Mouse (Mus musculus) frontal cortex, adult 2 months (tissue): ENCODE data around the gene Arhgap1. TPM values are rescaled to one million over a fixed set of nuclear protein-coding genes. Genes with fewer than 3 reads are reported as not detected.
"Not testable (repeated sequence)": the region's sequence is repeated elsewhere in the genome, so short reads cannot be mapped to it uniquely, and the experiment has no call there.

Experiments used
- DNase-seq, 2 experiments: peaks; one replicate each; pipeline ENCODE4 v3.0.0; 2022; ENCODE audit warnings: low spot score in 1 of 2; ENCODE audit errors: extremely low spot score in 1 of 2
- polyA plus RNA-seq: library from polyadenylated mRNA; depleted of rRNA; stranded (reverse); fragments of >200 nt; gene quantifications from 2 replicates; pipeline ENCODE4 v1.2.3, GENCODE M21; 2012; rRNA removed

The Arhgap1 gene
- polyA plus RNA-seq, result 71.1 and 73.6 TPM in 2 replicates

DNA sequence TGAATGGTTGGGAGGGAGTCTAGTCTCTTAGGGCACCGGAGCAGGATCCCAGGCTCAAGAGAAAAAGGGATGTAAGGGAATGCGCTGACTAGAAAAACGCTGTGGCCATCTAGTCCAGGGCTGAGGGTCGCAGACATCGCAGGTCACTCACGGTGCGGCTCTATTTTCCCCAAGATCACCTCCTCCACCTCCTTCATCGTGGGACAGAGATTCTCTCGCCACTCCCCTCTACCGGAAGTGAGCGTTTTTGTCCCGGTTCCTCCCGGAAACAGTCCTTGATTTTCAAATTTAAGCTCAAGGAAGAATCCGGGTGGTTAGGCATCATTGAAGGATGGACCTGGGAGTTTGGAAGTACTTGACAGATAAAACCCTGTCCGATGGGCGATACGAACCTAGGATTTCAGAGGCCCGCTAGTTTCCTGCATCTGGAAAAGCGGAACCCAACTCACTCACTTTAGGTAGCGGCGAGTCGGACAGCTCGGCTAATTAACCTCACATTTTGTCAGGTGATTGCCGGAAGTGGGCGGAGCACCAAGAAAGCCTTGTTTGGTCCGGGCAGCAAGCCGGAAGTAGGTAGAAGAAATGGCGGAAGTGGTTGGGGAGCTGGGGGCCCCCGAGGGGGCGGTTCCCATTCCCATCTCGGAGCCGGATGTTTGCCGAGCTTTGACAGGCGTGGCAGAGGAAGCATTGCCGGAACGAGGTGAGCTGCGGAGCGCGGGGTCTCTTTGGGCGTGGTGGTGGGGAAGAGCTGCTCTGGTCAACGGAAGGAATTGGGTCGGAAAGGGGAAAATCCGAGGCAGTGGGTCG is at the start of gene Arhgap1, which contains the start of gene Zfp408:
Gene Arhgap1, plus strand, starts transcription at position 308 of the 807 bp plus-strand sequence.
Gene Zfp408, minus strand, starts transcription at position 239 of the 807 bp plus-strand sequence.
- peak; percentile 96 to 98 for DNase-seq

DNA sequence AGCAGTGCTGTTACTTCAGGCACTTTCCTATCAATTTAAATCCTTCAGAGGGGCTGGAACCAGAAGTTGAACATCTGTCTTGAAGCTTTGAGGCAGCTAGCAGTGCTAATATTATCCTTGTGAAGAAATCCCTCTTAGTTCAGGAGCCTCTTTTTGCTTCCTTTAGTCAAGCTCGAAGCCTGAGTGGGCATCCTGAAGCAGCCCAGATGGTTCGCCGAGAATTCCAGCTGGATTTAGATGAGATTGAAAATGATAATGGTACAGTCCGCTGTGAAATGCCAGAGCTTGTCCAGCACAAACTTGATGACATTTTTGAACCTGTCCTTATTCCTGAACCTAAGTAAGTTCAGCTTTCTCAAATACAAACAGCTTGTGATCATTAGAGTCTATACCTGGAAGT is 49.2 kb upstream of the Arhgap1 start:
- DNase-seq, result peak; percentile 30 to 49

DNA sequence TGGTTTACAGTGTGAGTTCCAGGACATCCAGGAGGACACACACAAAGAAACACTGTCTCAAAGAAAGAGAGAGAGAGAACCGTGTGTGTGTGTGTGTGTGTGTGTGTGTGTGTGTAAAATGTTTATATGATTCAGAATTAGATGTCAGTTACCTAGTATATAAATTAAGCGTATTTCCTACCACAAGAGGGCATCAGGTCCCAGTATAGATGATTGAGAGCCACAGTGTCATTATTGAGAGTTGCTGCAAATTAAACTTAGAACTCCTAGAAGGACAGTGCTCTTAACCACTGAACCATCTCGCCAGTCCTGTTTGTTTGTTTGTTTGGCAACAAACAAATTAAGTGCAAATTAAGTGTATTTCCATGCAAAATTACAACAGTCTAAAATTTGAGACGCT is 47.3 kb upstream of the Arhgap1 start:
- DNase-seq, result peak in 1 of 2 experiments; percentile 10

DNA sequence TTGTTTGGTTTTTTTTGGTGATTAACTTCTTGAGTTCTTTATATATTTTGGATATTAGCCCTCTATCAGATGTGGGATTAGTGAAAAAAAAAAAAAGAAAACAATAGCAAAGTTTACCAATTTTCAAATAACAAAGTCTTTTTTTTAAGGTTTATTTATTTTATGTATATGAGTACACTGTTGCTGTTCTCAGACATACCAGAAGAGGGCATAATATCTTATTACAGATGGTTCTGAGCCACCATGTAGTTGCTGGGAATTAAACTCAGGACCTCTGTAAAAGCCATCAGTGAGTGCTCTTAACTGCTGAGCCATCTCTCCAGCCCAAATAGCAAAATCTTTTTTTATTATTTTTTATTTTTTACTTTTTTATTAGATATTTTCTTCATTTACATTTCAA is 40.3 kb upstream of the Arhgap1 start:
- not testable (repeated sequence) for DNase-seq

DNA sequence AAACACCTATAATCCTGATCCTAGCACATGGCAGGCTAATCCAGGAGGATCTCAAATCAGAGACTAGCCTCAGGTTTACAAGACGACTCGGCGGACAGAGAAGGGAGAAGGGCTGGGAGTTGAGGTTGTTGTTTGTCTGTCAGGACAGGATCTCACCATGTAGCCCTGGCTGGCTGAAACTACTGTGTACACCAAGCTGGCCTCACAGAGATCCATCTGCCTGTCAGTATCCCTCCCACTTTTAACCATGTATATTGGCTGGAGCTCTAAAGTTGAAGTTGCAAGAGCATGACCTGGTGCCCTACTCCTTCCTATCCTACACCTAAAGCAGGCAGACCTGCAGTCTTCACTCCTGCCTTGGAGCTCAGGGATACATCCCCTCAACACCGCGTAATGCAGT is 27.3 kb upstream of the Arhgap1 start:
- DNase-seq, result no peak

DNA sequence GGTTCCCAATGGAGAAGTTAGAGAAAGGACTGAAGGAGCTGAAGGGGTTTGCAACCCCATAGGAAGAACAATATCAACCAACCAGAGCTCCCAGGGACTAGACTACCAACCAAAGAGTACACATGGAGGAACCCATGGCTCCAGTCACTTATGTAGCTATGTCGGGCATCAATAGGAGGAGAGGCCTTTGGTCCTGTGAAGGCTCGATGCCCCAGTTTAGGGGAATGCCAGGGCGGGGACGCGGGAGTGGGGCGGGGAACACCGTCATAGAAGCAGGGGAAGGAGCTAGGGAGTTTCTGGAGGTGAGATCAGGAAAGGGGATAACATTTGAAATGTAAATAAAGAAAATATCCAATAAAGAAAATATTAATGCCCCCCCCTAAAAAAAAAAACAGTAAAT is 26.3 kb upstream of the Arhgap1 start:
- DNase-seq, result not testable (repeated sequence)

DNA sequence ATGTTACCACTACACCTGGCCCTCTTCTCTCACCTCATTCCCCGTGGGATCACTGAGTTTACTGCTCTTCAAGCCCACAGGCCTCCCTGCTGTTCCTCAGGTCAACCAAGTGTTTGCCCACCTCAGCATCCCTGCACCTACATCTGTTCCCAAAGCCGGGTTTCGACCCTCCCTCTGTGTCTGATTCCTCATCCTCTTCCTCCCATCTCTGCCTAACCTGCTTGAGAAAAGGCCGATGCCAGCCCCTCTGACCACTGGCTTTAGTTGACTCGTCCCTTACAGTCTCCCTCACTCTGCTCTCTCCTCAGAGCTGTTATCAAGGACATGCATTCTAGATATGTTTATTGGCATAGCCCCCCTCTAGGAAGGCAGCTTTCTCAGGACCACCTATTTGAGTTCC is 22.2 kb upstream of the Arhgap1 start:
- DNase-seq, result no peak

DNA sequence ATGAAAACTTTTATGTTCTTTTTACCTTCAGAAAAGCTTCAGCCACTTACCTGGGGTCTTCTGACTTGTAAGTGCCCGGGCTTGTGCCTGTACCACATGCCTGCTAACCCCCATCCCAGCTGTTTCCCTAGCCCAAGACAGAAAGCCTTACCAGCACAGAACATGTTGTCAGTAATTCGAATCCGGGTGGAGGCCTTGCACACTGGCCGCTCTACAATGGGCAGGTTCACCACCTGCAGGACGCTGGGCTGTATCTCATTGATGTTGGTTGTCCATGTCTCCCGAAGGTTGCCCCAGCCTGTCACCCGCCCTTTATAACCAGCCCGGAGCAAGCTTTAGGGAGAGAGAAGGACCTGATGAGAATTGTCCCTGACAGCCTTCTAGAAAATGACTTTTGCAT is 21.5 kb upstream of the Arhgap1 start:
- no peak for DNase-seq

DNA sequence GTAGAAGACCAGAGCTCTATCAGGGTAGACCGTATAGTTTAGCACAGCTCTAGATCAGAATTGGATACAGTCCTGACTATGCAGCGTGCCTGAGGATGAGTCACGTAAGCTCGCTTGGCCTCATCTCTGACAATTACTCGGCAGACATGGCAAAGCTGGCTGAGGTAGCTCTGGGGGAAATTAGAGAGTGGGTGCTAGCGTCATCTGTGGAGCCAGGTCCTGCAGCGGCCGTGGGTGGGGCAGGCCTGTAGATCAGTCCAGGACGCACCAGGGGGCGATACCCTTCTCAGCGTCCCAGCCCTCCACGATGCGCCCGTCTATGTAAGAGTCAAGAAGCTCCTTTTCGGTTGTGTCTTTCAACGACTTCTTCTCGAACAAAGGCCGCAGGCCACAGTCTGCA is 20.0 kb upstream of the Arhgap1 start:
- DNase-seq, result peak in 1 of 2 experiments; percentile 67

DNA sequence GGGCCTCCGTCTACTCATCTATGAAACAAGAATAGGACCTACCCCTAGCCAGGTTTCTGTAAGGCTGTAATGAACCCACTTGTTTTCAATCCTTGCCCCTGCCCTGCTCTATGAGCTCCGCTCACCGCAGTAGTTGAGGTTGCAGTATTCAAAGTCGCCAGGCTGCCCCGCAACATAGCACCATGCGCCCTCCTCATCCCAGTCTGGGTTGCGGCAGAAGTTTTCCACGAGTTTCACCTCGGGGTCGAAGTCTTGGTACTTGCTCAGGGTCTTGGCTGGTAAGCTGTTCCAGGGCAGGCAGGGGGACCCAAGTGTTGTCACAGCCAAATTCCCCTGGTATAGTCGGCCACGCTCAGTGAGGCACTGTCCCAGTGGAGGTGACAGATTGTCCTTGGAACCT is 19.3 kb upstream of the Arhgap1 start:
- DNase-seq, result no peak

DNA sequence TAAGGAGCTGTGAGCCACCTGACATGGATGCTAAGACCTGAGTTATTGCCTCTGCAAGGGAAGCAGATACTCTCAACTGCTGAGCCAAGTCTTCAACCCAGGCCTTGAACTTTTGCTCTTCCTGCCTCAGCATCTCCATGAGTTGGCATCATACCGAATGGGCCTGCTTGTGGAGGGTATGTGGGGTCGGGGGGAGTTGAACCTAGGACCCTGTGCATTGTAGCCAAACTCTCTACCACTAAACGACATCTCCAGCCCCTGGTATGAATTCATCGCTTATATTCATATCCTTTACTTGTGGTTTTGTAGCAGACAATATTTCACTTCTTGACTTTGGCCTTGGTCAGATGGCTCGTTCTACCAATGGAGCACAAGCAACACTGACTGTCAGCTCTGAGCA is 17.8 kb upstream of the Arhgap1 start:
- DNase-seq, result no peak

DNA sequence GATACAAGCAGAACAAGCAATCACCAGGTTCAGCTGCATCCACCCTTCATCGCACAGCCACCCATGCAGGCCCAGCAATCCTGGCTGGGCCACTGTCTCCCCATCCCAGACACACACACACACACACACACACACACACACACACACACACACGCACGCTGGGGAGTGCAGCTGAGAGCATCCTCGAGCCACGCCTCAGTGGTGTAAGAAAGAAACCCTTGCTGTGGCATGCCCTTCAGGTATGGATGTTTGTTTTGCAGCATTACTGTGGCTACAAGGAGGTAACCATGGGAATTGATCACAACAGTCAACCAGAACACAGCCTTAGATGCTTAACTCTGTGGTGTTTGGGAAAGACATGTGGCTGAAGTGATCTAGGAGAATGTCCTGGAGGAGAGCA is 17.3 kb upstream of the Arhgap1 start:
- DNase-seq, result no peak

DNA sequence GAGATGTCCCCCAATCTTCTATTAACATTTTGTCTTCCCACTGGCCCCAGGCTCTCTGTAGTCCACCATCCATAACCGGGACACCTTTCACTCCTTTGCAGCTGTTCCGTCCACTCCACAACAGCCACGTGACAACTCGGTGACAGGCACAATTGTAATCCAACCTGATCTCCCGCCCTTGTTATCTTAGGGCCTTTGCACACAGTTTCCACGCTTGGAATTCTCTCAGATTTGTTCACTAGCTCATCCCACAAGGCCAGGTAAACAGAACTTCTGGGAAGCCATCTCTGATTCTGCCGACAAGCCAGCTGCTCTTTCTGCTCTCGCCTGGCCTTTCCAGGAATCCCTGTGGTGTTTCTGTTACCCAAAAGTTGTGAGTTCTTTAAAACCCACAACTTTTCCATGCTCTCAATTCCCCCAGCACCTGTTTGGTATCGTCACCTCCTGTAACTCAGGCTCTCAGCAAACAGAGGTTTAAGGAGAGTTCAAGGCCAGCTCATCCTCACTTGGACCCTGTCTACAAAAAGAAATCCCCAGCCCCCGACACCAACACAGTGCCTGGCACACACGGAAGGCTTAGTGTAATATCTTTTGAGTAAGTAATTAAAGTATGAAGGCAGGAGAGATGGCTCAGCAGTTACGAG is 16.2 kb upstream of the Arhgap1 start:
- no peak for DNase-seq

DNA sequence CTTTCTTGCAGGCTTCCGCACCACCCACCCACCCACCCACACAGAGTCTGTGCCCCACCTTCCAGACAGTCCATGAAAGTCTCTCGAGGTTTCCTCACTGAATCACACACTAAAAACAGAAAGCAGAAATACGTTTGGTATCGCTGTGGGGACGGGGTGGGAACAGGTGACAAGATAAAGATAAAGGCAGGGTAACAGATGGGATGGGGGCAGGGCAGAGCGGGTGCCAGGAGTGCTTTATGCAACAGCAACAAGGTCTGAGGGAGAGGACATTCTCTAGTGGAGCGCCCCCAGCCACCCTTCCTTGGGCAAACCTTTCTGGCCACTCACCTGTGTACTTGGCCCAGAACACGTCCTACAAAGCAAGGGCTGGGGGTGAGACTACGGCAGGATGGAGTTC is 14.8 kb upstream of the Arhgap1 start:
- peak in 1 of 2 experiments; percentile 48 for DNase-seq

DNA sequence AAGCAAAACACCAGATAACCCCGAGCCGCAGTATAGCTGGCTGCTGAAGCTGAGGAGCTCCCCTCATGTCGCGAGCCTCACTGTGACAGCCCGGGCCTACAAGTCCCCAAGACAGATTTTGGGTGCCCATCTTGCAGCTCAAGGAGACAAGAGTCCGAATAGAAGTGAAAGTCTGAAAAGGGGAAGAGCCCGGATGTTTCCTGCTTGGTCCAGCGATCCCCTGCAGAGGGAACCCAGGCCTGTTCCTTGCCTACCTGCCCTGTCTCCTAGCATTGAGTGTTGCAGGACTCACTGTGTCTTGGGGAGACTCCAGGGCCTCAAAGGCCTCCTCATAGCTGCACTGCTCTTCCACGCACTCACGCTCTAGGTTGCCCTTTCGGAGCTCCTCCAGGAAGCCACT is 14.2 kb upstream of the Arhgap1 start:
- no peak for DNase-seq

DNA sequence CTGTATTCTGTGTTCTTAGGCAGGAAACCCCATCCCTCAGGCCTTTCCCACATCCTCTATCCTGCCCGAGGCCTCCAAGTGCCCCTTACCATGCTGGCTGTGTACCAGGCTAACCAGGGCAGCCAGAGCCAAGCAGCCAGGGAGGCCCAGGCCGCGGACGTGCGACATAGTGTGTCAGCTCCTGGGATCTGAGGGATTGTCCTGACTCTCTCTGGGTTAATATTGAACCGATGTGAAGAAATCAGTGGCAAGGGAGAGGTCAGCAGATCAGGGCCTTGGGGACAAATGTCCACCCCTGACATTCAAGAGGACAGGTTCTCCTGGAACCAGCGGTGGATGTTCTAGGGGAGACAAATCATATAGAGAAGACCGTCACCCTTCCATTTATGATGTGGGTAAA is 13.4 kb upstream of the Arhgap1 start, which contains the start of gene F2:
Gene F2, minus strand, starts transcription at position 186 of the 400 bp plus-strand sequence.
- DNase-seq, result no peak

DNA sequence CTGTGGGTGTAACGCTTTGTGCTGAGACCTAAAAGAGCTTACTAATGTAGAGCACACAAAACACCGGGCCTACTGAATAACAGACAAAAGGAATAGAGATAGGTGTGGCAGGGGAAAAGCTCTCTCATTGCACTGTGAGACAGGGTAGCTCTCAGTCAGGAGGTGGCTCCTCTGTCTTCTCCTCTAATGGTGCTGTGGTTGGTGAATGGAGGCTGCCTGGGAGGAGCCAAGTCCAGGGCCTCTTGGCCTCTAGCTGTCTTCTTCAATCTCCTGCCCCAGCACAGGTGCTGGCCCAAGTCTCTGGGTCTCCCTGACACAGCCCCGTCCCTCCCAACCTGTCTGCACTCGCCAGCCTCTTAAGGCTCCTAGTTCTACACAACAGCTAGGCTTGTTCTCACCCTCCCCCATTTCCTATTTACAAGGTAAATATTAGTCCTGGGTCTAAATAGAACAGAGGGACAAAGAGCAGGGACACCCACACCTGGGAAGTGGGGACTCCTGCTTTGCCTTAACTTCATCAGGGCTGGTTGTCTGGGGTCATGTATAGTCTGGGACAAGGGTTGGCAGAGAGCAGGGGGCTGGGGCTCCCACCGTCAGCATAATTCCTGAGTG is 12.8 kb upstream of the Arhgap1 start:
- DNase-seq, result no peak

DNA sequence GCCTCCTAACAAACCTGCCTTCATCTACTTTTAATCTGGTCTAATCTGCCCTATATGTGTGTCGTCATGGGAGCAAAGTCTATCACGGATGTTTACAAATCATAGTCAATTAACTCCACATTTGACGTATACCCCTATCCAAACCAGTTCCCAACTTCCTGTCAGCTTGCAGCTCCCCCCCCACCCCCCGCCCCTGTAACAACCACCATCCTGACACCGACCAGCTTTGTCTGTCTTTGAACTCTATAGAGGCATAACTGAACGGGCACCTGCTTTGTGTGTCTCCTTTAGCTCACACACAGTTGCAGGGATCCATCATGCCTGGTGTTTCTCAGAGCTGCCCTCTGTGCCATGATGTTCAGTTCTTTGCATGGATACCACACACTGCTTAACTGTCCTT is 10.7 kb upstream of the Arhgap1 start:
- no peak for DNase-seq

DNA sequence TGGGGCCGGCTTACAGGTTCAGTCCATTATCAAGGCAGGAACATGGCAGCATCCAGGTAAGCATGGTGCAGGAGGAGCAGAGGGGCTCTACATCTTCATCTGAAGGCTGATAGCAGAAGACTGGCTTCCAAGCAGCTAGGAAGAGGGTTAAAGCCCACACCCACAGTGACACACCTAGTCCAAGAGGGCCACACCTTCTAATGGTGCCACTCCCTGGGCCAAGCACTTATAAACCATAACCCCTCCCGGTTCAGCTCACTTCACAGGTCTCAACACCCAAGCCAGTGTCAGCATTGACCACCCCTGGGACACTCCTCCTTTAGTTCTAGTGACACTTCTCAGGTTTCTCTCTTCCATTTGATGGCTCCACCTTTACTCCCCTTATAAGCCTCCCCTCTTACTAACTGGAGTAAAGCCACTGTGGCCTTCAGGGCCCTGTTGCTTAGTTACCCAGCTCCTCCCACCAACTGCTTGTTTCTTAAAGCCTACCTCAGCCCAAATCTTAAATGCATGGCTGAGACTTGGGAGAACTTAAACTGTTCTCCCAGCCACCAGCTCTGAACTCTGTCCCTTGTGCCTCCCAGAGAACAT is 6.7 kb upstream of the Arhgap1 start:
- DNase-seq, result no peak

DNA sequence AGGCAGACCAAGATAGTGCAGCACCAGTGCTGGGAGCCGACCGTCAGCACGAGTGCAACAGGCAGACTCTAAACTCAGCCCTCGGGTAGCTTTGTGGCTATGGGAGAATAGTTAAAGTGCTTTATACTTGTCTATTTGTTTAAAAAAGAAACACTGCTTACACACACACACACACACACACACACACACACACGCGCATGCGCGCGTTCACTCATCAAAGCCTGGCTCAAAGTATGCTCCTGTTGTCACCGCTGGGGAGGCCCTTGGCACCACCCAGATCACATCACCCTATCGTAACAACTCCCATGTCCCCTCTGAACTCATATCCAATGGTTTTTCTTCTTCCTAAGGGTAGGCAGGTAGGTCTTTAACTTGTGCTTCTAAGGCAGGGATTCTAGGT is 5.6 kb upstream of the Arhgap1 start:
- no peak for DNase-seq

DNA sequence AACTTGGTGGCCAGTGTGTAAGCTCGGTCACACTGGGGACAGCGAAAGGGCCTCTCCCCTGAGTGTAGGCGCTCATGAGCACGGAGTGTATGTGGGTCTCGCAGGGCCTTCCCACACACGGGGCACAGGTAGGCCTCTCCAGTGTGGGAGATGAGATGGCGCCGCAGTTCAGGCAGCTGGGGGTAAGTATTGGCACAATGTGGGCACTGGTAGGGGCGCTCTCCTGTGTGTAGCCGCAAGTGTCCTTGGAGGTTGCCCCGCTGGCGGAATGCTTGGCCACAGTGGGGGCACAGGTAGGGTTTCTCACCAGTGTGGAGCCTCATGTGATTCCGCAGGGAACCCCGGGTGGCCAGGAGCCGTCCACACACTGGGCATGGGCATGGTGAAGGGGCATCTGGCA is 4.3 kb upstream of the Arhgap1 start:
- no peak for DNase-seq
